In genomic region chr1:113433701-113434100, GRCm38 (mm10) we compare ENCODE assay signal across 23 mouse cellular contexts.
DNase-seq lines count a peak whose midpoint lies in the region; ATAC-seq and TF ChIP-seq lines count a peak whose summit lies in the region.
"Had no signal": no experiment of that assay in that cellular context is flagged by ENCODE, and none has a peak within 500 bp of the region (broad histone marks: within the 10 kb centered on the region; RNA-seq: fewer than 3 reads in every experiment).

No protein-coding gene starts in this region.

- no peak overlapping the region for H3K4me3 ChIP-seq in forebrain, postnatal 0 days (ENCODE audit: low read depth, low read length)
- H3K4me3 ChIP-seq in forebrain, embryonic 10.5 days: no peak overlapping the region
- H3K4me3 ChIP-seq in layer of hippocampus, adult 2 months: no peak overlapping the region
- H3K4me3 ChIP-seq in stomach, postnatal 0 days (ENCODE audit: low read depth, low read length): no peak overlapping the region
- H3K4me3 ChIP-seq: embryonic facial prominence, embryonic 10.5 days; gastrocnemius, adult 2 months; heart, embryonic 12.5 days; hindbrain, embryonic 10.5 days had no signal

- H3K36me3 ChIP-seq in forebrain, postnatal 0 days (ENCODE audit: insufficient read depth): no peaks in the 10 kb centered on the region
- H3K36me3 ChIP-seq in forebrain, embryonic 10.5 days (replicated peaks): no peaks in the 10 kb centered on the region
- H3K36me3 ChIP-seq in stomach, postnatal 0 days (ENCODE audit: control insufficient read depth, insufficient read depth, low read length): no peaks in the 10 kb centered on the region
- H3K36me3 ChIP-seq: embryonic facial prominence, embryonic 10.5 days; heart, embryonic 12.5 days; hindbrain, embryonic 10.5 days had no signal

- H3K4me1 ChIP-seq in forebrain, postnatal 0 days (ENCODE audit: insufficient read depth): no peaks in the 10 kb centered on the region
- no peaks in the 10 kb centered on the region for H3K4me1 ChIP-seq in forebrain, embryonic 10.5 days
- H3K4me1 ChIP-seq in stomach, postnatal 0 days (replicated peaks; ENCODE audit: control insufficient read depth, insufficient read depth): no peaks in the 10 kb centered on the region
- H3K4me1 ChIP-seq: embryonic facial prominence, embryonic 10.5 days; heart, embryonic 12.5 days; hindbrain, embryonic 10.5 days had no signal

- no peaks in the 10 kb centered on the region for H3K27me3 ChIP-seq in forebrain, postnatal 0 days (ENCODE audit: insufficient read depth, low read length)
- H3K27me3 ChIP-seq in forebrain, embryonic 10.5 days (ENCODE audit: poor library complexity, severe bottlenecking): no peaks in the 10 kb centered on the region
- H3K27me3 ChIP-seq in stomach, postnatal 0 days (ENCODE audit: control insufficient read depth, insufficient read depth, low read length): no peaks in the 10 kb centered on the region
- H3K27me3 ChIP-seq: CH12.LX; heart, embryonic 12.5 days; Patski had no signal

- ATAC-seq in forebrain, postnatal 0 days: no peak
- ATAC-seq in stomach, postnatal 0 days (ENCODE audit: low FRiP score, low TSS enrichment): no peak
- ATAC-seq: forebrain, embryonic 16.5 days; hindbrain, embryonic 16.5 days; inflammation-experienced regulatory T-cells, adult 6 months; Patski had no signal

- TF ChIP-seq EP300 in stomach, postnatal 0 days (optimal IDR thresholded peaks at IDR 0.05): no peak

- TF ChIP-seq CTCF in forebrain, postnatal 0 days (IDR thresholded peaks at IDR 0.05; ENCODE audit: low read depth): no peak
- no peak for TF ChIP-seq CTCF in layer of hippocampus, adult 2 months (conservative IDR thresholded peaks at IDR 0.05)
- no peak for TF ChIP-seq CTCF in stomach, postnatal 0 days (IDR thresholded peaks at IDR 0.05; ENCODE audit: low read depth)

- H3K9me3 ChIP-seq in forebrain, postnatal 0 days (ENCODE audit: low read length): no peaks in the 10 kb centered on the region
- no peaks in the 10 kb centered on the region for H3K9me3 ChIP-seq in forebrain, embryonic 10.5 days
- no peaks in the 10 kb centered on the region for H3K9me3 ChIP-seq in stomach, postnatal 0 days (ENCODE audit: control insufficient read depth, low read length)
- H3K9me3 ChIP-seq: embryonic facial prominence, embryonic 10.5 days; heart, embryonic 12.5 days; hindbrain, embryonic 10.5 days had no signal

- 48% methylated on average over 1 of the region's 1 CpGs for WGBS in forebrain, postnatal 0 days
- 100% methylated on average over 1 of the region's 1 CpGs for WGBS in forebrain, embryonic 10.5 days
- 62% methylated on average over 1 of the region's 1 CpGs for WGBS in stomach, postnatal 0 days

- no peak overlapping the region for H3K4me2 ChIP-seq in forebrain, postnatal 0 days (ENCODE audit: low read depth)
- no peak overlapping the region for H3K4me2 ChIP-seq in stomach, postnatal 0 days (replicated peaks; ENCODE audit: low read depth)
- H3K4me2 ChIP-seq: heart, embryonic 12.5 days had no signal

- H3K9ac ChIP-seq in forebrain, postnatal 0 days: no peak overlapping the region
- no peak overlapping the region for H3K9ac ChIP-seq in stomach, postnatal 0 days (ENCODE audit: low read length)
- H3K9ac ChIP-seq: heart, embryonic 12.5 days had no signal

- DNase-seq in forebrain, postnatal 0 days: peak; percentile 10
- no peak for DNase-seq in forebrain, embryonic 10.5 days (ENCODE audit: extremely low spot score, low spot score)
- DNase-seq in layer of hippocampus, adult 2 months (ENCODE audit: low spot score in 2 of 2): peak; percentile 57 to 80
- peak; percentile 30 to 36 for DNase-seq in layer of hippocampus, postnatal 10 days (ENCODE audit: low spot score in 2 of 2)
- peak; percentile 38 for DNase-seq in telencephalon, adult 2 months (ENCODE audit: low read depth, low spot score)
- DNase-seq in stomach, postnatal 0 days (ENCODE audit: low spot score): no peak
- DNase-seq in frontal cortex, adult 2 months (ENCODE audit: extremely low spot score in 1 of 2, low spot score in 1 of 2): no peak
- DNase-seq in T-cell, adult 2 months (ENCODE audit: low spot score): no peak
- DNase-seq: adrenal gland, adult 2 months; adrenal gland, postnatal 25 days; cerebellum, adult 11 months; cerebellum, adult 8-10 months; cerebellum, postnatal 36 days; gastrocnemius, adult 2 months; gastrocnemius, postnatal 25 days had no signal

- no peak overlapping the region for H3K27ac ChIP-seq in forebrain, postnatal 0 days (ENCODE audit: low read depth, low read length)
- no peak overlapping the region for H3K27ac ChIP-seq in forebrain, embryonic 10.5 days
- H3K27ac ChIP-seq in layer of hippocampus, adult 2 months: no peak overlapping the region
- H3K27ac ChIP-seq in stomach, postnatal 0 days (replicated peaks): no peak overlapping the region
- H3K27ac ChIP-seq: embryonic facial prominence, embryonic 10.5 days; gastrocnemius, adult 2 months; hindbrain, embryonic 10.5 days had no signal

Comparison
In these comparisons a context has a peak if more than half of its experiments do, and no peak if none do; other contexts are left out.
1. DNase-seq: peak in forebrain, postnatal 0 days (single experiment), layer of hippocampus, adult 2 months (2 of 2), layer of hippocampus, postnatal 10 days (2 of 2) and telencephalon, adult 2 months (single experiment); none in forebrain, embryonic 10.5 days (single experiment), stomach, postnatal 0 days (single experiment), frontal cortex, adult 2 months (0 of 2) and T-cell, adult 2 months (single experiment).